Mouse (Mus musculus) neutrophil, adult 83 days (primary cell): ENCODE results near the gene Cry1. TPM values are rescaled to one million over a fixed set of nuclear protein-coding genes. Genes with fewer than 3 reads are reported as not detected.

Source experiments
- total RNA-seq, 2 experiments: library from RNA; stranded (reverse); gene quantifications; one replicate each; pipeline ENCODE4 v1.2.4; 2023

Cry1 gene
- total RNA-seq: 10 to 100 TPM; 18.3 to 20.8 TPM

GRCm38 (mm10) chr10:85184964-85185608, at the start of gene Cry1:
Gene Cry1 (minus strand): TSS chr10:85185064.

GRCm38 (mm10) chr10:85127395-85128287, 57.2 kb downstream of the Cry1 start, which contains the start of gene Mterf2:
Gene Mterf2 (minus strand): TSS chr10:85128027.

GRCm38 (mm10) chr10:85102247-85103084, 82.4 kb downstream of the Cry1 start, which contains the start of the genes Fhl4 and Tmem263:
Gene Fhl4 (minus strand): TSS chr10:85102495.
Gene Tmem263 (plus strand): TSS chr10:85102627.

Other genes with a start within 250 kb of the Cry1 start
- gene Fhl4, start 82.6 kb downstream of the Cry1 start, total RNA-seq: under 1 TPM; 0.22 to 0.37 TPM
- gene Tmem263, start 82.4 kb downstream of the Cry1 start, total RNA-seq: 1 to 10 TPM; 5.9 to 6.9 TPM
- gene Mterf2, start 57.0 kb downstream of the Cry1 start, total RNA-seq: 1 to 10 TPM in 1 of 2 experiments, under 1 TPM in 1; 0.84 to 1.8 TPM
- gene Btbd11, start 201.8 kb upstream of the Cry1 start, total RNA-seq: 1 to 10 TPM in 1 of 2 experiments, under 1 TPM in 1; 0.46 to 1.1 TPM